Mouse (Mus musculus) embryonic facial prominence, embryonic 11.5 days (tissue): ENCODE data around the gene Mfsd4b4. TPM values are rescaled to one million over a fixed set of nuclear protein-coding genes. Genes with fewer than 3 reads are reported as not detected.

ENCODE experiments used
- ATAC-seq: fragments of 200-750 bp; cut with Nextera tagmentation; replicated peaks from 2 replicates; pipeline ENCODE4 v1.8.0; 2017; ENCODE audit warnings: low read depth; ENCODE audit not compliant: insufficient number of reproducible peaks, low FRiP score, low TSS enrichment
- DNase-seq: peaks from one replicate; pipeline ENCODE4 v3.0.0-alpha.2; 2015; ENCODE audit warnings: low spot score
- H3K27ac ChIP-seq: fragments of 300-500 bp; sonication (generic); replicated peaks from 2 replicates; pipeline ENCODE4 v1.5.1; 2014; ENCODE audit warnings: mild to moderate bottlenecking, low read depth, low read length, control low read depth
- H3K27me3 ChIP-seq: fragments of 300-500 bp; sonication (generic); 2 replicates; pipeline ENCODE4 v1.6.1; 2014; ENCODE audit warnings: mild to moderate bottlenecking, low read length, moderate library complexity, mixed read lengths; ENCODE audit not compliant: control insufficient read depth, insufficient read depth
- H3K36me3 ChIP-seq: fragments of 300-500 bp; sonication (generic); replicated peaks from 2 replicates; pipeline ENCODE4 v1.6.1; 2014; ENCODE audit warnings: low read depth, mild to moderate bottlenecking, low read length, moderate library complexity, mixed read lengths; ENCODE audit not compliant: control insufficient read depth, insufficient read depth
- H3K4me1 ChIP-seq: fragments of 300-500 bp; sonication (generic); 2 replicates; pipeline ENCODE4 v1.6.1; 2014; ENCODE audit warnings: low read length, mixed read lengths; ENCODE audit not compliant: control insufficient read depth, insufficient read depth
- H3K4me2 ChIP-seq: fragments of 300-500 bp; sonication (generic); 2 replicates; pipeline ENCODE4 v1.6.1; 2014; ENCODE audit warnings: low read depth, mild to moderate bottlenecking, control low read depth, low read length, moderate library complexity
- H3K4me3 ChIP-seq: fragments of 300-500 bp; sonication (generic); 2 replicates; pipeline ENCODE4 v1.5.1; 2014; ENCODE audit warnings: low read depth, low read length, control low read depth
- H3K9ac ChIP-seq: fragments of 300-500 bp; sonication (generic); replicated peaks from 2 replicates; pipeline ENCODE4 v1.6.1; 2014; ENCODE audit warnings: mild to moderate bottlenecking, control low read depth, low read length
- H3K9me3 ChIP-seq: fragments of 300-500 bp; sonication (generic); replicated peaks from 2 replicates; pipeline ENCODE4 v1.6.1; 2016; ENCODE audit warnings: mild to moderate bottlenecking, low read length, inconsistent platforms, mixed read lengths; ENCODE audit not compliant: control insufficient read depth
- WGBS: fragments of 180-500 bp; shearing (Covaris S2); extraction: QIAGEN DNeasy Blood & Tissue Kit; methylation state at CpG from one replicate; pipeline ENCODE4 v1.1.7; 2014; 5-methylcytosine and 5-hydroxymethylcytosine counted together
- polyA plus RNA-seq: library from polyadenylated mRNA; unstranded; fragments of >200 nt; fragmentation: Nextera tagmentation; extraction: Ambion mirVana; gene quantifications from 2 replicates; pipeline ENCODE4 v1.2.1, GENCODE M21; 2014

The Mfsd4b4 gene
- polyA plus RNA-seq, 1 experiment from 2014 or later = 4.4 TPM

- H3K27me3 ChIP-seq = no peaks in the 10 kb centered on the region
- no peak overlapping the region for H3K4me2 ChIP-seq
- no peaks in the 10 kb centered on the region for H3K36me3 ChIP-seq
- H3K9me3 ChIP-seq = no peaks in the 10 kb centered on the region
- H3K9ac ChIP-seq = no peak overlapping the region
- no peak overlapping the region for H3K4me3 ChIP-seq
- DNase-seq (no peak), ATAC-seq (no peak)
- H3K4me1 ChIP-seq = no peaks in the 10 kb centered on the region
- 84% methylated on average over 10 of the region's 10 CpGs for WGBS
- no peak overlapping the region for H3K27ac ChIP-seq
These were observed 8.0 kb upstream of the Mfsd4b4 start for GRCm38 (mm10) chr10:39906799-39907658.

GRCm38 (mm10) chr10:39904191-39904590 lies 5.2 kb upstream of the Mfsd4b4 start:
- 78% methylated on average over 3 of the region's 3 CpGs for WGBS
- no peak for ATAC-seq
- H3K4me2 ChIP-seq = no peak overlapping the region

GRCm38 (mm10) chr10:39896503-39896902 lies 2.5 kb downstream of the Mfsd4b4 start:
- H3K9ac ChIP-seq = no peak overlapping the region
- 80% methylated on average over 5 of the region's 5 CpGs for WGBS

More at GRCm38 (mm10) chr10:39904191-39904590, 5.2 kb upstream of the Mfsd4b4 start:
- no peaks in the 10 kb centered on the region for H3K27me3 ChIP-seq
- DNase-seq = no peak
- H3K4me3 ChIP-seq = no peak overlapping the region
- H3K27ac ChIP-seq = no peak overlapping the region
- H3K36me3 ChIP-seq = no peaks in the 10 kb centered on the region
- H3K4me1 ChIP-seq = no peaks in the 10 kb centered on the region
- H3K9me3 ChIP-seq = no peaks in the 10 kb centered on the region
- no peak overlapping the region for H3K9ac ChIP-seq

GRCm38 (mm10) chr10:39893702-39894697 lies 5.0 kb downstream of the Mfsd4b4 start:
- ATAC-seq = no peak
- no peak for DNase-seq
- H3K4me2 ChIP-seq = no peak overlapping the region
- no peaks in the 10 kb centered on the region for H3K9me3 ChIP-seq
- no peaks in the 10 kb centered on the region for H3K4me1 ChIP-seq
- no peak overlapping the region for H3K27ac ChIP-seq
- no peak overlapping the region for H3K4me3 ChIP-seq
- H3K27me3 ChIP-seq = no peaks in the 10 kb centered on the region
- no peak overlapping the region for H3K9ac ChIP-seq
- WGBS = 73% methylated on average over 11 of the region's 11 CpGs
- H3K36me3 ChIP-seq = no peaks in the 10 kb centered on the region

More at GRCm38 (mm10) chr10:39896503-39896902, 2.5 kb downstream of the Mfsd4b4 start:
- H3K27me3 ChIP-seq = no peaks in the 10 kb centered on the region
- no peaks in the 10 kb centered on the region for H3K4me1 ChIP-seq
- ATAC-seq = no peak
- H3K4me3 ChIP-seq = no peak overlapping the region
- H3K9me3 ChIP-seq = no peaks in the 10 kb centered on the region
- no peak overlapping the region for H3K4me2 ChIP-seq
- no peak overlapping the region for H3K27ac ChIP-seq
- no peaks in the 10 kb centered on the region for H3K36me3 ChIP-seq
- no peak for DNase-seq

- Histone ChIP-seq H3K36me3 (no peaks in the 10 kb centered on the region), H3K4me3 (no peak overlapping the region), H3K27me3 (no peaks in the 10 kb centered on the region), H3K4me1 (no peaks in the 10 kb centered on the region), H3K4me2 (no peak overlapping the region), H3K27ac (no peak overlapping the region), H3K9ac (no peak overlapping the region), H3K9me3 (no peaks in the 10 kb centered on the region)
- ATAC-seq (no peak), DNase-seq (no peak)
- WGBS = 54% methylated on average over 3 of the region's 3 CpGs
These were observed 10.4 kb downstream of the Mfsd4b4 start for GRCm38 (mm10) chr10:39888621-39889020.

GRCm38 (mm10) chr10:39865509-39865908 lies 33.5 kb downstream of the Mfsd4b4 start:
- peaks cover 3% of the 10 kb centered on the region for H3K36me3 ChIP-seq
- no peaks in the 10 kb centered on the region for H3K9me3 ChIP-seq
- H3K4me1 ChIP-seq = no peaks in the 10 kb centered on the region
- WGBS = 91% methylated on average over 2 of the region's 2 CpGs
- H3K9ac ChIP-seq = no peak overlapping the region
- H3K27me3 ChIP-seq = no peaks in the 10 kb centered on the region
- no peak overlapping the region for H3K4me2 ChIP-seq
- ATAC-seq (no peak), DNase-seq (no peak)
- no peak overlapping the region for H3K4me3 ChIP-seq
- H3K27ac ChIP-seq = no peak overlapping the region

- 78% methylated on average over 1 of the region's 1 CpGs for WGBS
- H3K27ac ChIP-seq = no peak overlapping the region
- no peaks in the 10 kb centered on the region for H3K27me3 ChIP-seq
- no peaks in the 10 kb centered on the region for H3K4me1 ChIP-seq
- H3K4me3 ChIP-seq = no peak overlapping the region
- DNase-seq (no peak), ATAC-seq (no peak)
- peaks cover 2% of the 10 kb centered on the region; the same call in 1 of the 2 replicates for H3K36me3 ChIP-seq
- no peaks in the 10 kb centered on the region for H3K9me3 ChIP-seq
- H3K4me2 ChIP-seq = no peak overlapping the region
- H3K9ac ChIP-seq = no peak overlapping the region
These were observed 56.4 kb downstream of the Mfsd4b4 start for GRCm38 (mm10) chr10:39842621-39843020.
